Mouse (Mus musculus): ENCODE results near the gene Tfr2.

Gene Tfr2

DNA sequence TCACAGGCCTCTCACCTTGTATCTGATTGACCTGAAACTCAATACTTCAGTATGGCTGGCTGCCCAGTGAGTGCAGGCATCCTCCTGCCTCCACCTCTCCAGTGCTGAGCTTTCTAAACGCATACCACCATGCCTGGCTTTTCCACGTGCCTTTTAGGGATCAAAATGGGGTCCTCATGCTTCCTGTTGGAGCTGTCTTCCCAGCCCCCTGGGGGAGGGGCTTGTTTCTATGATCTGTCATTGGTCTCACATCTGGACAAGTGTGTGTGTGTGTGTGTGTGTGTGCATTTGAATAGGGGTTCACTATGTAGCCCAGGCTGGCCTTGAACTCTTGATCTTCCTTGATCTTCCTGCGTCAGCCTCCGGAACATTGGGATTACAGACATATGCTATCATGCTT lies 32.2 kb upstream of the Tfr2 start:
- DNase-seq (ENCODE audit: low spot score in 2 of 2): no peak

DNA sequence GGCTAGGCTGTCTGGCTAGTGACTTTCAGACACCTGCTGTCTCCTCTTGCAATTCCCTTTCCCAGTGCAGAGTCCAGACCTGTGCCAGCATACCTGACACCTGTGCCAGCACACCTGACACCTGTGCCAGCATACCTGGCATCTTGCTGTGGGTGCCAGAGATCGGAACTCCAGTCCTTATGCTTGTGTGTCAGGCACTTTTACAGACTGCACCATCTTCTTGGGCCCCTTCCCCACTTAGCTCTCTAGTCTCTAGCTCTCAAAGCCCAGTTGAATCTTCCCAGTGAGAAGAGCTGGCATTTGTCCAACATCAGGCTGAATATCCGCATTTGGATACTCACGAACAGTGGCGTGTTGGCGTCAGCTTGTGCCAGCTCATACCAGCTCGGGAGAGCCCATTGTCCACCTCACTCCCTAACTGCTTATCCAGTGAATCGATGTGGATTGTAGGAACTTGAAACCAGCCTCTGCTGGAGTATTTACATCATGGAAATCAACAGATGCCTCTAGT lies 30.3 kb upstream of the Tfr2 start:
- no peak for DNase-seq (ENCODE audit: low spot score in 2 of 2)

DNA sequence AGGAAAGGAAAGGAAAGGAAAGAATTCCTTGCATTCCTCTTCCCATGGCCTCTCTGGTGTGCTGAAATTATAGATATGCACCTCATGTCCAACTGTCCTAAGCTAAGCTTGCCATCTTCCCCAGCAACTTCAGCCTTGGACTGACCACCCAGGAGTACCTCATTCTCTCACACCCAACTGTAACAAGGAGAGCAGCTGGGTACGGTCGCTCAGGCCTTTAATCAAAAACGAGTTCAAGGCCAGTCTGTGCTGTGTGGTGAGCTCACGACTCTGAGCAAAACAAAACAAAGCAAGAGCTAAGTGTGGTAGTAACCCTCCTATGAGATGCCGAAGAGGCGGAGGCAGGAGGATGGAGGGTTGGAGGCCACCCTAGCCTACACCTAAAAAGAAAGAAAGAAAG lies 28.6 kb upstream of the Tfr2 start:
- DNase-seq (ENCODE audit: low spot score in 2 of 2): no peak

DNA sequence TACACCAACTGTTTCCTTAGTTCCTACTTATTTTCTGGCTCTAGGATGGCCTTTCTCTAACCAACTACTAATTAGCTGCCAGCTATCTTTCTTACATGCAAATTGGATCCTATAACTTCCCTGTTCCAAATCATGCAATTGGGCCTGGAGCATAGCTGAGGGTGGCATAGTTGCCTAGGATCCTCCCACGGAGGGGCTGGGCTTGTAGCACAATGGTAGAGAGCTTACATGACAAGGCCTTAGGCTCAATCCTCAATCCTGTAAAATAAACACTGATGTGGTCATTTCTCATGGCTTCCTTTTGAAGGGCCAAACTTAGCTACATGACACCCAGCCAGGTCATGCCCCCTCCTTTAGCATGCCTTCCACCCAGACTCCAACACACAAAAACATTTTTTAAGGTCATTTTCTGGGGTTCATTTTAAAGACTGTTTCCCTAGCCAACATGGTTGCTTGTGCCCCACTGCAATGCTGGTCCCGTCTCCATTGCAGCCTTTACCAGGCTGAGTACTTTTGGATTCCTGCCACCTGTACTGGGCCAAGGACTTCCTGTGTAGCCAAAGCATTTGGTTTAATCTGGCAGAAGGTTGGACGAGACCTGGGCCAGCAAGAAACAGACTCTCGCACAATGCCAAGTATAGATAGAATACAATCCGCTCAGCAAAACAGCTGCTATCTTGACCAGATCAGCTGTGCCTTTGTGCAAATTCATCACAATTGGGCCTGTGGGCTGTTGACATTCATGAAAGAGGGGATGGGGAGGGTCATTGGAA lies 27.7 kb upstream of the Tfr2 start:
- no peak for DNase-seq (ENCODE audit: low spot score in 2 of 2)

DNA sequence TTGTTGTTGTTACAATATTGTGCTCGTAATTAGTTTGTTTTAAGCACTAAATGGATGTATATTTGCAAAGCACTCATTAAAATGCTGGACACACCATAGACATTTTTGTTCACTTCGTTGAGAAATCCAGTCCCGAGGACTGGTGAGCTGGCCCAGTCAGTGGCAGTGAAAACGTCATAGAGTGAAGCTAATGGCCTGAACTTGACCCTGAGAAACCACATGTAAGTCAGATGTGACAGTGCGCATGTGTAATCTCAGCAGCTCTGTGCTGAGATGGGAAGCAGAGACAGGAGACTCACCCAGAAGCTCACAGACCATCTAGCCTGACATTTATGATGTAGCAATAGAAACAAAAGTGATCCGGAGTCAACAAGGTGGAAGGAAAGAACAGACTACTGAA lies 24.7 kb upstream of the Tfr2 start:
- DNase-seq (ENCODE audit: low spot score in 2 of 2): no peak

DNA sequence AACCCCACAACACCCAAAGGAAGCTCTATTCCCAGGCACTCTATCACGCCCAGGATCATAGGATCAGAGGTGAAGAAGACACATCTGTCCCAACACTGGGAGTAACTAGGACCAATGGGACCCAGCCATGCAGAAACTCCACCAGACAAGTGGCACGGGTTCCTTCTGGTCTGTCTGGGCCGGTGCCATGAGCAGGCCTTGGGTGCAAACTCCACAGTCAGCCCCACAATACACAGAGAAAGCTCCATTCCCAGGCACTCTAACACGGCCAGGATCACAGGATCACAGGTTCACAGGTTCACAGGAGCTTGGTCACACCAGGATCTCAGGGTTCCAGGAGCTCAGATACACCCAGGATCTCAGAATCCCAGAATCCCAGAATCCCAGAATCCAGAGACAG lies 24.0 kb upstream of the Tfr2 start:
- no peak for DNase-seq (ENCODE audit: low spot score in 2 of 2)

DNA sequence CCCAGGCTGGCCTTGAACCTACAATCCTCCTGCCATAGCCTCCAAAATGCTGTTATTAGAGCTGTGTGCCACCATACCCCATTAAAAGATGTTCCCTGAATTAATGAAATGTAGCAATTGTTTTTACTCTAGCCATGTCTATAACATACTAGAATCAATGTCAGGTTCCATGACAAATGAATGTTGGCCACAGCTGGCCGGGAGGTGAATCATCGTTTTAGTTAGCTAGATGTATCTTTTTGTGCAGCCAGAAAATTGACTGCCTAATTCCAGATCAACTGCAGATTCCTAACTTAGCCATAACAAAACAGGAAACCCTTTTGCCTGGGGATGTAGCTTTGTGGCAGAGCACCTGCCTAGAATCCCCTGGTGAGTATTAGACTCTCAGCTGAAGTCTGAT lies 19.8 kb upstream of the Tfr2 start:
- no peak for DNase-seq (ENCODE audit: low spot score in 2 of 2)

DNA sequence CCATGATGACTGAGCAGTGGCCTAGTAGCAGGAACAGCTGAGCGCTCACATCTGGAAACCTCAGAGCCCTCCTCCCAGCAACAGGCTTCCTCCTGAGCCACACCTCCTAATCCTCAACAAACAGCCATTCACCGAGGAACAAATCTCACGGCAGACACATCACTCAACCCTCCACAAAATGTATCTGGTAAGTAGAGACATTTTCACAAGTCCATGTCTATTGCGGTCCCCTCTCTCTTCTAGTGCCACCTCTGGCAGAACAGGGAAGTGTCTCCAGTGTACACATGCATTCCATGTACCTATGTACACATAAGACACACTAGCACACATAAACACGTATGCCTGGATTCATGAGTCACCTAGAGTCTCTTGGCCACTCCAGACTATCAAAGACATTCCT lies 18.5 kb upstream of the Tfr2 start:
- DNase-seq (ENCODE audit: low spot score in 2 of 2): no peak

DNA sequence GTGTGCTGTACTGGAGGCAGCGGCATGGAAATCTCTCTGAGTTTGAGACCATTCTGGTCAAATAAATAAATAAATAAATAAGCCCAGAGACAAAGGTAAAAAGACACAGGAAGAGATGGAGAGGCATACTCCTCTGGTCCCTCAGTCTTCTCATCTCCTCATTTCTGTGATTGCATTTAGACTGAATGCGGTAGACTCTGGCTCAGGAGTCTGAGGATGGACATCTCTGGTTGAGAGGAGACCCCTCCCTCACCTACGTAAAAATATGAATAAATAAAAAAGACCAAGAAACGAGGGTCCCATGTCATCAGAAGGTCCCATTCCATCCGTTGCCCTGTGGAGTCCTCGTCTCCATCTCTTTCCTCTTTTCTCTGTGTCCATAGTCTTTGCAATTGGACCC lies 16.6 kb upstream of the Tfr2 start:
- DNase-seq (ENCODE audit: low spot score in 2 of 2): no peak

DNA sequence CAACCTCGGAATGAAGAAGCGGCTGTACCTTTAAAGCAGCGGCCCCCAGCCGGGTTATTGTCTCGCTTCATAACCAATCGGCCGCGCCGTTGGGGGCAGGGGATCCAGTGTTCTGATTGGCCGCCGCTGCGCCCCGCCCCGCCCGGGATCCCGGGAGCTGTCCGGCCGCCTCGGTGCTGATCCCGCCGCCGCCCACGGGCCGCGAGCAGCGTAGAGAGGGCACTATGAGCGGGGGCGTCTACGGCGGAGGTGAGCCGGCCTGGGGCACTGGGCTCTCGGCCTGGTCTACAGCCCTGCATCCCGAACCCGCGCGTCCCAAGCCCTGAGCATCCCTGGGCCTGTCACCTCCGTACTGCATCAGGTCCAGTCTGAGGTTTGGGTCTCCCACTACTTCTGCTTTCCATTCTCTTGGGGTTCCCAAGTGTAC lies 16.2 kb upstream of the Tfr2 start, which contains the start of gene Actl6b:
TSS of gene Actl6b (plus strand) at position 107 of the 427 bp plus-strand sequence.
- DNase-seq (ENCODE audit: low spot score in 2 of 2): peak; percentile 51 to 70

DNA sequence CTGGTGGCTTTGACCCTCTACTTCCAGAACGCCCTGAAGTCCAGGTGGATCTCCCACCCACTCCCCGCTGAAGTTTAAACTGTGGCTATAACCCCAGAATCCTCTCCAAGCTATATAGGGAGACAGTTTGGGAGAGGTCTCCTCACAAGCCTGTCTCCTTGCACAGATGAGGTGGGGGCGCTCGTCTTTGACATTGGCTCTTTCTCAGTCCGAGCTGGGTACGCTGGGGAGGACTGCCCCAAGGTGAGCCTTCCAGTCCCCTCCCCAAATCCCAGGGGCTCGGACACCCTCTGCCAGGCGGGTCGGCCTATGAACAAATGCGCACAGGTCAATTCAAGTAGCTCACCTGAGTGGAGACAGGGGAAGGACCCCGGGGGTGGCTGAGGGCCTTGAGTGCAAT lies 15.7 kb upstream of the Tfr2 start:
- DNase-seq (ENCODE audit: low spot score in 2 of 2): no peak

DNA sequence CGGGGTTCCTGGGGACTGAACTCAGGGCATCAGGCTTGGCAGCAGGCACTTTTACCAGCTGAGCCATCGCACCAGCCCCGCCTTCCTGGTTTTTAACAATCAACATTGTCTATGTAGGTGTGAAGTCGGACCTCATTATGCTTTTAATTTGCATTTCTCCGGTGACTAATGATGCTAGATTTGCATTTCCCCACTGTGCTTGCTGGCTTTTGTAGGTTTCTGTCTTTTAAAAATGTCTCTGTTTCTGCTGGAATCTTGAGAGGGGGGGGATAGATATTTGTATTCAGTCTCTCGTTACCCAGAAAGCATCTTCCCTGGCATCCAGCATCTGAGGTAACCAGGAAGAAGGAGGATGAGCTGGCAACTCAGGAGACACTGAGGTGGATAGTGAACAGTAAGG lies 8.1 kb upstream of the Tfr2 start:
- DNase-seq (ENCODE audit: low spot score in 2 of 2): no peak

DNA sequence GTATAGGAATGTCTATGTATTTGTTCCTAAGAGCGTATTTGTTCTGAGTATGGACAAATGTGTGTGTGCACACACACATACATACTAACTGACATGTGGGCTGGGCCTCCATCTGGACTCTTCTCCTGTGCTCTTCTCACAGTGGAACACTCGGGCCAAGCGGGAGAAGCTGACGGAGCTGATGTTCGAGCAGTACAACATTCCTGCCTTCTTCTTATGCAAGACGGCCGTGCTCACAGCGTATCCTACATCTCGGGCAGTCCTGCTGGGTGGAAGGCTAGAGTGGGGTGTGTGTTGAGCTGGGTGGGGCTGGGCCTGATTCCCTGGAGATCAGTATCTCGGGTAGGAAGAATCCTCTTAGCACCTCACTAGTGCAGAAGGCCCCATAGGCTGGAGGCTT lies 6.7 kb upstream of the Tfr2 start:
- no peak for DNase-seq (ENCODE audit: low spot score in 2 of 2)

DNA sequence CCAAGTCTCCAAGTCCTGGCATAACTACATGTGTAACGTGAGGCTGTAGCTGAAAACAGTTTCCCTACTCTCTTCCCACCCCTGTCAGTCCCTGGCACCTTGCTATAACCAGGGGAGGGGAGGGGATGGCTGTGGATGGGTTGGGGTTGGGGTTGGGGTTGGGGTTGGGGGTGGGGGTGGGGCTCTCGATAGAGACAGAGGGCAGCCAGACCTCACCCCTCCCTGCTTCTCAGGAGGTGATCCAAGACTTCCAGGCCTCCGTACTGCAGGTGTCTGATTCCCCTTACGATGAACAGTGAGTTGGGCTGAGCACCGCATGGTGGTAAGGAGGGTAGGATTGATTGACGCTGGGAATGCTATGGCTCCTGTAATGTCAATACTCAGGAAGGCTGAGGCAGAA lies 3.9 kb upstream of the Tfr2 start:
- DNase-seq (ENCODE audit: low spot score in 2 of 2): no peak

DNA sequence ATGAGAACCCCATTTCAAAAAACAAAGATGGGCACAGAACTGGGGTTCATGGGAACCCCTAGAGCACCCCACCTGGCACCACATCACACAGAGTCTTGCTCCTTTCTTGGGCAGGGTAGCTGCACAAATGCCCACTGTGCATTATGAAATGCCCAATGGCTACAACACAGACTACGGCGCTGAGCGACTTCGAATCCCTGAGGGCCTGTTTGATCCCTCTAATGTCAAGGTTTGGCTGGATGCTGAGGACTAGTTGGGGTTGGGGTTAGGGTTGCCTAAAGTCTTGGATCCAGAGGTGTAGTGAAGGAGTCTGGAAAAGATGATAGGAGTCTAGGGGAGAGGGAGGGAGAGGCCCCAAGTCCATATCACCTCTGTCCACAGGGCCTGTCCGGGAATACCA lies 3.2 kb upstream of the Tfr2 start:
- DNase-seq (ENCODE audit: low spot score in 2 of 2): no peak

DNA sequence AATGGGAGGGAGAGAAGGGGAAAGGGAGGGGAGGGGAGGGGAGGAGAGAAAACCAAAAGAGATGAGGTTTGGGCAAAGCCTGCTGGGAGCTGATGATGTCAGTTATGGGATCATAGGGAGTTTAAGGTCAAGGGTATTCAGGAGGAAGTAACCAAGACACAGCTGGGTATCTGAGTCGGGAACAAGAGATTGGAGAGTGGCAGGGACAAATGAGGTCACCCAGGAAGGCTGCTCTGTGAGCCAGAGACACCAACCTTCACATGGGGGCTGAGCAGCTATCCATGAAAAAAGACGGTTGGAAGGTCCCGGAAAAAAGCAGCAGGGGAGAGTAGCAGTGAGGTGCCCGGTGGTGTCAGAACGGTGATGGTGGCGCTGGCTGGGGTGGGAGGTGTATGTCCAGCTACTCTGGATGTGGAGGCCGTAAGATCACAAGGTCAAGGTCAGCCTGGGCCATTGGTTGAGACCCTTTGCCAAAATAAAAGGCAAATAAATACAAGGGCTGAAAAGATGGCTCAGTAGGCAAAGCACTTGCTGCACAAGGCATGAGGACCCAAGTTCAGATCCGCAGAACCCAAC lies 1.3 kb upstream of the Tfr2 start:
- DNase-seq (ENCODE audit: low spot score in 2 of 2): no peak

DNA sequence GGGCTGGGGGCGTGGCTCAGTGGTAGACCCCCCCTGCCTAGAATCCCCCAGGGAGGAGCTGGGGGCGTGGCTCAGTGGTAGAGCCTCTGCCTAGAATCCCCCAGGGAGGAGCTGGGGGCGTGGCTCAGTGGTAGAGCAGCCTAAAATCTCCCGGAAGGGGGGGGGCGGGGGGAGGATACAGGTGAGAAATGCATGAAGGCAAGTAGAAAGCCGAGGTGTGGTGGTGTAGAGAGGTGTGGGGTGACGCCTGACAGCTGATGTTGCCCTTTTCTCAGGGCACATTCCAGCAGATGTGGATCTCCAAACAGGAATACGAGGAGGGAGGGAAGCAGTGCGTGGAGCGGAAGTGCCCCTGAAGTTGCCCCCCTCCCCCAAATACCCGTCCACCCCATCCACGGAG lies 609 bp upstream of the Tfr2 start:
- DNase-seq (ENCODE audit: low spot score in 2 of 2): no peak

DNA sequence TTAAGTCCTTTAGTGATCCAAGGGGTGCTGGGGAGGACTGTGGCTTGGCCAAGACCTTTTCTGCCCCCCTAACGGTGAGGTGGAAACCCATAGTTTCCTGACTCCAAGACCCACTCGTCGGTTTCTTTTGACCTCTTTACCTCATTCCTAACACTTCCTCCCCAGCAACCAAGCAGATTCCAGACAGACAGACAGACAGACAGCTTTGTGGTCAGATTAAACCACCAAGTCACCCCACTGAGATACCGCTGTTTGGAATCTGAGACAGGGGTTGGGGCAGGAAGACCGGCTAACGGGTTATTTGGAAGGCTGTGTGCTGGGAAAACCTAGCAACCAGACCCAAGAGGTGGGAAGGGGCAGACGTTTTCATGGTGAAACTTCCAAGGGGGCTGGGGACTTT lies 541 bp downstream of the Tfr2 start:
- no peak for DNase-seq (ENCODE audit: low spot score in 2 of 2)

DNA sequence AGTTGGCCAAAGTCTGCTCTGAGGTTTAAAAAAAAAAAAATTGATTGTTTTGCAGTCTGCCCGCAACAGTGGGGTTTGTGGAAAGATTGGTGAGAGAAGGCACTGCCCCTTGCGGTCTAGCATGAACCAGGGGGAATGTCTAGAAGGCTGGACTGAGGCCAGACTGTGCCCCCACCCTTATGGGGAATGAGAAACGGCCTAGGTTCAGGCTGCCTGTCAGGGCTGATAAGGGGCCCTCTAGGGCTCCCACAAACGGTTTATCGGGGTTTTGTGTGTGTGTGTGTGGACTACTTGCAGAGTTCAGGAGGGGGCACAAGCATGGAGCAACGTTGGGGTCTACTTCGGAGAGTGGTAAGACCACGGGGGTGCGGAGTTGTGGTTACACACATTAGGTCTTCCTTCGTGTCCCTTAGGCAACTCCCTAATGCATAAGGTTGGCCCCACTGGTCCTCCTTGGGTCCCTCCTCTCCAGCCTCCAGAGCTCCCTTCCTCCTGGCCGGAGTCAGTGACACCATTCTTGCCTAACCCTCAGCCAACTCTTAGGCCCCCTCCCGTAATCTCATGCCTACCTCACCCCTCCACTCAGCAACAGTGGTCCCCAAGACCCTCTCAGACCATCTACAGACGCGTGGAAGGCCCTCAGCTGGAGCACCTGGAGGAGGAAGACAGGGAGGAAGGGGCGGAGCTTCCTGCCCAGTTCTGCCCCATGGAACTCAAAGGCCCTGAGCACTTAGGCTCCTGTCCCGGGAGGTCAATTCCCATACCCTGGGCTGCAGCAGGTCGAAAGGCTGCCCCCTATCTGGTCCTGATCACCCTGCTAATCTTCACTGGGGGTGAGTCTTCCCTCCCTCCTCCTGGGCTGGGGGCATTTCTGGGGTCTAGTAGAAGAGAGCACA lies 1.3 kb downstream of the Tfr2 start:
- no peak for DNase-seq (ENCODE audit: low spot score in 2 of 2)

DNA sequence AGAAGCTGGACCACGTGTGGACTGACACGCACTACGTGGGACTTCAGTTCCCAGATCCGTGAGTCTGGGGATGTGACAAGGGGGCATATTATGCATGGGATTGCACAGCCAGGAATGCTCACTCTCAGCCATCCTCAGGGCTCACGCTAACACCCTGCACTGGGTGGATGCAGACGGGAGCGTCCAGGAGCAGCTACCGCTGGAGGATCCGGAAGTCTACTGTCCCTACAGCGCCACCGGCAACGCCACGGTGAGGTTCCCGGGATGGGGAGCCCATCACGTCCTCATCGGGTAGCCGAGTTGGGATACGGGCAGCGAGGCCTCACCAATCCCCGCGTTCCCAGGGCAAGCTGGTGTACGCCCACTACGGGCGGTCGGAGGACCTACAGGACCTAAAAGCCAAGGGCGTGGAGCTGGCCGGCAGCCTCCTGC lies 4.8 kb downstream of the Tfr2 start:
- DNase-seq (ENCODE audit: low spot score in 2 of 2): no peak

DNA sequence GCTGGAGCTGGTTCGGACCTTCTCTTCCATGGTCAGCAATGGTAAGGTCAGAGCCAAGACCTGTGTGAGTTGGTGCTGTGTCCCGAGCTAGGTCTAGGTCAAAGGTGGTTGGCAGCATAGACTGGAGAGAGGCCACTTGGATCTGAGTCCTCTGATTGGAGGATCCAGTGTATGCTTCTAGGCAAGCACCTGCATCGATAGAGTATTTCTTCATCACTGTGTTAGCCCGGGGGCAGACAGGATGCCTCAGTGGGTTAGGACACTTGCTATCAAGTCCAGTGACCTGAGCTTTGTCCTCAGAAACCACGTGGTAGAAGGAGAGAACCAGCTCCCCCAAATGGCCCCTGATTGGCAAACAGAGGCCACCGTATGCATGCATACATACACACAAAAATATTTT lies 10.6 kb downstream of the Tfr2 start:
- no peak for DNase-seq (ENCODE audit: low spot score in 2 of 2)

DNA sequence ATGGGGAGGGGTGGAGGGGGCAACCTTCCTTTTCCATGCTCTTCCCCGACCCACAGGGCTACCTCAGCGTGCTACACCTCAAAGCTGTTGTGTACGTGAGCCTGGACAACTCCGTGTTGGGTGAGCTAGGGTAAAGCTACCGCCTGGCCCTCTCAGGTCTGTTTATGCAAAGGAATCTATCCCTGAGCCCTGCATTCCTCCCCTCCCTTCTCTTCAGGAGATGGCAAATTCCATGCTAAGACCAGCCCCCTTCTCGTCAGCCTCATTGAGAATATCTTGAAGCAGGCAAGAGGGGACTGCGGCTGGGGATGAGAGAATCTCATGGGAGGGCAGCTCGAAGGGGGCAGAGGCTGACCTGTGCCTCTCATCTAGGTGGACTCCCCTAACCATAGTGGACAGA lies 13.1 kb downstream of the Tfr2 start:
- no peak for DNase-seq (ENCODE audit: low spot score in 2 of 2)
